Comparison of ENCODE assay signal across 9 mouse cellular contexts in the genomic region with DNA sequence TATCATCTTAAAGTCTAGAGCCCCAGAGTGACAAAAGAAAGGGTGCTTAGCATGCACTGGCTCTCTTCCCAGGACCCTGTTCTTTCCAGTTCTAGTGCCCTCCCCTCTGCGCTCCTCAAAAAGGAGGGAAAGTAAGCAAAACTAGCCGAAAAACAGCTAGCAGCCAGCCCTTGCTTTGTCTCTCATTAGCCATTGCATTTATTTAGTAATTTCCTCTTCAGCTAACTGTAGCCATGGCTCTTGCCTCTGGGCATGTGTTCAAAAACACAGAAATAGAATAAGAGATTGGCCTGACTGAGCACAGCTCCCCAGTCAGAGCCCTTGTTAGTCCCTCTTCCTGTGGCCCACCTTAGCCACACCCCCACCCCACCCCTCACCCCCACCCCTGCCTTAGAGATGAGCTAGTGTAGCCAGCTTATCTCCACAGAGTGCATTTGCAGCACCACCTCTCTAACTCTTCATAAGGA.
A peak's percentile ranks its signal among the peaks of the same experiment; 100 is the strongest.
DNase-seq lines count a peak whose midpoint lies in the region; ATAC-seq lines count a peak whose summit lies in the region.
"Had no signal": no experiment of that assay in that cellular context is flagged by ENCODE, and none has a peak within 500 bp of the region (broad histone marks: within the 10 kb centered on the region; RNA-seq: fewer than 3 reads in every experiment).

No protein-coding gene starts in this region.

- peaks cover 9% of the 10 kb centered on the region for H3K4me1 ChIP-seq in kidney, embryonic 15.5 days
- peaks cover 13% of the 10 kb centered on the region; the same call in 1 of the 2 replicates for H3K4me1 ChIP-seq in forebrain, embryonic 15.5 days
- peaks cover 3% of the 10 kb centered on the region for H3K4me1 ChIP-seq in hindbrain, embryonic 16.5 days (ENCODE audit: control insufficient read depth, insufficient read depth, low read depth, low read length)
- H3K4me1 ChIP-seq in midbrain, embryonic 12.5 days: 0 out of 2 replicates have a peak, but pooled peaks cover 4% of the 10 kb centered on the region

- H3K9ac ChIP-seq in kidney, embryonic 15.5 days: no peak overlapping the region
- H3K9ac ChIP-seq in forebrain, embryonic 15.5 days (replicated peaks): no peak overlapping the region
- no peak overlapping the region for H3K9ac ChIP-seq in hindbrain, embryonic 16.5 days (ENCODE audit: low read depth, low read length)
- no peak overlapping the region for H3K9ac ChIP-seq in midbrain, embryonic 12.5 days (replicated peaks)

- DNase-seq in kidney, postnatal 14 days: no peak
- no peak for DNase-seq in left cerebral cortex, postnatal 36 days (ENCODE audit: low spot score in 2 of 2)
- no peak for DNase-seq in cerebellum, adult 9-10 months
- DNase-seq: right cerebral cortex, adult 18-20 months had no signal

- H3K27ac ChIP-seq in kidney, embryonic 15.5 days: peak overlapping the region; percentile 41; the same call in 1 of the 2 replicates
- H3K27ac ChIP-seq in forebrain, embryonic 15.5 days (replicated peaks): peak overlapping the region; percentile 62
- peak overlapping the region; percentile 68 for H3K27ac ChIP-seq in hindbrain, embryonic 16.5 days (ENCODE audit: low read depth, low read length)
- H3K27ac ChIP-seq in midbrain, embryonic 12.5 days (replicated peaks): no peak overlapping the region

- H3K36me3 ChIP-seq in kidney, embryonic 15.5 days: peaks cover 15% of the 10 kb centered on the region
- H3K36me3 ChIP-seq in forebrain, embryonic 15.5 days: peaks cover 4% of the 10 kb centered on the region
- H3K36me3 ChIP-seq in hindbrain, embryonic 16.5 days (ENCODE audit: control insufficient read depth, insufficient read depth, low read length): no peaks in the 10 kb centered on the region
- no peaks in the 10 kb centered on the region for H3K36me3 ChIP-seq in midbrain, embryonic 12.5 days

- ATAC-seq in kidney, embryonic 15.5 days (replicated peaks; ENCODE audit: low FRiP score): peak; percentile 65
- ATAC-seq in forebrain, embryonic 15.5 days (replicated peaks): peak; percentile 75
- ATAC-seq in hindbrain, embryonic 16.5 days: peak; percentile 74
- peak; percentile 17; the same call in 1 of the 2 replicates for ATAC-seq in midbrain, embryonic 12.5 days (ENCODE audit: low FRiP score, low read depth)
- no peak for ATAC-seq in erythroblast, adult 5-6 weeks (replicated peaks; ENCODE audit: low FRiP score, poor library complexity, severe bottlenecking)

- no peaks in the 10 kb centered on the region for H3K27me3 ChIP-seq in kidney, embryonic 15.5 days
- no peaks in the 10 kb centered on the region for H3K27me3 ChIP-seq in forebrain, embryonic 15.5 days
- no peaks in the 10 kb centered on the region for H3K27me3 ChIP-seq in hindbrain, embryonic 16.5 days (replicated peaks; ENCODE audit: control insufficient read depth, insufficient read depth, low read length)
- H3K27me3 ChIP-seq in midbrain, embryonic 12.5 days: no peaks in the 10 kb centered on the region

- H3K4me2 ChIP-seq in kidney, embryonic 15.5 days: no peak overlapping the region
- H3K4me2 ChIP-seq in forebrain, embryonic 15.5 days (replicated peaks): no peak overlapping the region
- no peak overlapping the region for H3K4me2 ChIP-seq in hindbrain, embryonic 16.5 days (ENCODE audit: low read length)
- no peak overlapping the region for H3K4me2 ChIP-seq in midbrain, embryonic 12.5 days (replicated peaks)

- intact Hi-C loops in left cerebral cortex, postnatal 36 days (cut with DNase I): loop anchor here (5.0 kb wide), 1 partner anchor 48 kb away; no protein-coding TSS in a partner anchor

- H3K9me3 ChIP-seq in kidney, embryonic 15.5 days (replicated peaks): no peaks in the 10 kb centered on the region
- no peaks in the 10 kb centered on the region for H3K9me3 ChIP-seq in forebrain, embryonic 15.5 days
- H3K9me3 ChIP-seq in hindbrain, embryonic 16.5 days (ENCODE audit: control insufficient read depth, low read length): no peaks in the 10 kb centered on the region
- no peaks in the 10 kb centered on the region for H3K9me3 ChIP-seq in midbrain, embryonic 12.5 days

- WGBS in kidney, embryonic 15.5 days: 70% methylated on average over 2 of the region's 2 CpGs
- WGBS in forebrain, embryonic 15.5 days: 17% methylated on average over 2 of the region's 2 CpGs
- WGBS in hindbrain, embryonic 16.5 days: 48% methylated on average over 2 of the region's 2 CpGs
- 42% methylated on average over 2 of the region's 2 CpGs for WGBS in midbrain, embryonic 12.5 days

- no peak overlapping the region for H3K4me3 ChIP-seq in kidney, embryonic 15.5 days (replicated peaks)
- H3K4me3 ChIP-seq in forebrain, embryonic 15.5 days: no peak overlapping the region
- no peak overlapping the region for H3K4me3 ChIP-seq in hindbrain, embryonic 16.5 days (ENCODE audit: low read length)
- no peak overlapping the region for H3K4me3 ChIP-seq in midbrain, embryonic 12.5 days
